Mouse (Mus musculus) stomach, embryonic 16.5 days (tissue): Measurements from ENCODE around the gene Tpcn2. TPM values are rescaled to one million over a fixed set of nuclear protein-coding genes. Genes with fewer than 3 reads are reported as not detected.
A peak's percentile ranks its signal among the peaks of the same experiment; 100 is the strongest.

ENCODE experiments used
- ATAC-seq: fragments of 200-750 bp; cut with Nextera tagmentation; 2 replicates; pipeline ENCODE4 v1.8.0; 2017; ENCODE audit warnings: moderate number of reproducible peaks, moderate TSS enrichment; ENCODE audit not compliant: insufficient read depth, low FRiP score
- H3K27ac ChIP-seq: fragments of 300-500 bp; sonication (generic); 2 replicates; pipeline ENCODE4 v1.5.1; 2014; ENCODE audit warnings: low read length
- H3K27me3 ChIP-seq: fragments of 300-500 bp; sonication (generic); 2 replicates; pipeline ENCODE4 v1.6.1; 2014; ENCODE audit warnings: low read length, control low read depth, mixed read lengths; ENCODE audit not compliant: control insufficient read depth, insufficient read depth
- H3K36me3 ChIP-seq: fragments of 300-500 bp; sonication (generic); 2 replicates; pipeline ENCODE4 v1.6.1; 2014; ENCODE audit warnings: low read length; ENCODE audit not compliant: control insufficient read depth, insufficient read depth
- H3K4me1 ChIP-seq: fragments of 300-500 bp; sonication (generic); 2 replicates; pipeline ENCODE4 v1.6.1; 2014; ENCODE audit warnings: low read length, control low read depth, mixed read lengths; ENCODE audit not compliant: control insufficient read depth, insufficient read depth
- H3K4me2 ChIP-seq: fragments of 300-500 bp; sonication (generic); 2 replicates; pipeline ENCODE4 v1.6.1; 2014; ENCODE audit warnings: low read depth, low read length, mixed read lengths
- H3K4me3 ChIP-seq: fragments of 300-500 bp; sonication (generic); replicated peaks from 2 replicates; pipeline ENCODE4 v1.5.1; 2014; ENCODE audit warnings: mild to moderate bottlenecking, low read length
- H3K9ac ChIP-seq: fragments of 300-500 bp; sonication (generic); 2 replicates; pipeline ENCODE4 v1.6.1; 2014; ENCODE audit warnings: low read length
- H3K9me3 ChIP-seq: fragments of 300-500 bp; sonication (generic); replicated peaks from 2 replicates; pipeline ENCODE4 v1.6.1; 2016; ENCODE audit warnings: low read length, control low read depth; ENCODE audit not compliant: control insufficient read depth
- WGBS: fragments of 180-500 bp; shearing (Covaris S2); extraction: QIAGEN DNeasy Blood & Tissue Kit; methylation state at CpG from one replicate; pipeline ENCODE4 v1.1.7; 2014; 5-methylcytosine and 5-hydroxymethylcytosine counted together
- polyA plus RNA-seq: library from polyadenylated mRNA; unstranded; fragments of >200 nt; fragmentation: Nextera tagmentation; extraction: Ambion mirVana; gene quantifications from 2 replicates; pipeline ENCODE4 v1.2.1, GENCODE M21; 2015

Gene Tpcn2
- polyA plus RNA-seq, 1 experiment from 2014 or later: 9.7 TPM

DNA sequence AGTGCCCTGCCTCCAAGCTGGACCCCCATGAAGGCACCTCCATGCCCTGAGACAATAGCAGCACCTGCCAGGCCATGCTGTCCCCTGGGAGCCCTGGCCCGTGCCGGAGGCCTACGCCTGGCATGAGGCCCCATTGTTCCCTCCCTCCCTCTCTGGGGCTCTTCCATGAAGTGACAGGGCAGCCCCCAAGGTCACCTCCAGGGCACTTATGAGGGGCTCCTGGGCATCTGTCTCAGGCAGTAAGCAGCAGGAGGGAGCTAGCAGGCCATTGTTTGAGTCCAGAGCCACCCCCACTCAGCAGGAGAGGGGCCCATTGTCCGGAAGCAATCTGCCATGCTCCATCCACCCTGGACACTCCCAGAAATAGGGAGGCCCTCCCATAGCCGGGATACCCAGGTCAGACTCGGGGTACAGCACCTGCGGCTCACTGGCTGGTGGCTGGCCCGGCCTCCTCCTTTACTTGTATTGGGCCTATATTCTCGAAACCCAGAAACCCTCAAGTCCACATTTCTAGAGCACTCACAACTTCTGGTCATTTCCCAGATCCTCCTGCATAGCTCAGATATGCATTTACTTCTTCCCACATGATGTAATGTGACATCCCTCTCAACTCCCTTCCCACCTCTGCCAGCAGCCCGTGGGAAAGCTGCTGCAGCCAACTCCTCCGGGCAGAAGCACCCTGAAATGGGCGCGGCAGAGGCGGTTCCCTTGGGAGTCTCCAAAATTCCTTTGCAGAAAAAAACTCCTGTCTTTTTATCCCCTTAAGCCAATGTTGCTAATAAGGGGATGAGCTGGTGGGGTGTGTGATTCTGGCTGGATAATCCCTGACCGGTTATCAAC lies 106.8 kb downstream of the Tpcn2 start:
- Histone ChIP-seq H3K9ac (no peak overlapping the region), H3K9me3 (no peaks in the 10 kb centered on the region), H3K27me3 (no peaks in the 10 kb centered on the region), H3K4me2 (no peak overlapping the region), H3K4me3 (no peak overlapping the region), H3K36me3 (no peaks in the 10 kb centered on the region), H3K27ac (no peak overlapping the region), H3K4me1 (peaks cover 8% of the 10 kb centered on the region; the same call in 1 of the 2 replicates)
- no peak for ATAC-seq
- WGBS: 59% methylated on average over 15 of the region's 15 CpGs

DNA sequence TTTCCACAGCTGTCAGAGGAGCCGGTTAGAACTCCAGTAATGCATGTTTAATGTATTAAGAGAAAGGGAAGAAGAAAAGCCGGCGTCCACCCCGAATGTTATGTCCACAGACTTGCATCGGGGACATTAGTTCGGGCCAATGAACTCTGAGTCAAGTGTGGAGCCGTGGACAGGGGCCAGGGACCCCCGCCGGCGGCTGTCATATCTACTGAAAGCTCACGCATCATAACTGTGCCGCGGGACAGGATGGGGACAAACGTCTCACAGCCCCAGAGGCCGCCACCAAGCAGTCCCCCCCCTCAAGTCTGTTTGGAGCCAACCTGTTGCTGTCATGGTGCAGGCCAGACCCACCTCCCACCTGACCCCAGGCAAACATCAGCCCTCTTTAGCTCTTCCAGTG lies 110.2 kb downstream of the Tpcn2 start:
- 59% methylated on average over 15 of the region's 15 CpGs for WGBS

DNA sequence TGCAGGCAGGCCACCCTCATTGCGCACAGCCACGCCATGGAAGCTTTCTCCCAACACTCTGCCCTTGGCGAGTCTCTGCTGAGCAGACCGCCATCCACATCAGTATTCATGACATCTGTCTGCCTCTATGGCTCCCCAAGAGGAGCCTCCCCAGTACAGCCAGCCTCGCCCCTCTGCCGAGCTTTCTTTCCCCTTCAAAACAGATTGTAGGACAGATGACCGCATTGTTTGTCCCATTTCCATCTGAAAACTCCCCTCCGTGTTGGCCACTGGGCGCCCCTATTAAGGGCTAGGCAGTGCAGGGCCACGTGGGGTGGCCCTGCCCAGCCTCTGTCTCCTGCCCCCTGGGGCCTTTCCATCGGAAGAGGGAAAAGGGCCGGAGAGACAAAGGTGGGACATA lies 110.7 kb downstream of the Tpcn2 start:
- H3K9me3 ChIP-seq: no peaks in the 10 kb centered on the region
- peak overlapping the region; percentile 44; the same call in 1 of the 2 replicates for H3K9ac ChIP-seq
- no peaks in the 10 kb centered on the region for H3K36me3 ChIP-seq
- no peaks in the 10 kb centered on the region for H3K27me3 ChIP-seq
- no peaks in the 10 kb centered on the region for H3K4me1 ChIP-seq
- no peak overlapping the region for H3K27ac ChIP-seq
- H3K4me3 ChIP-seq: no peak overlapping the region
- no peak overlapping the region for H3K4me2 ChIP-seq
- WGBS: 17% methylated on average over 12 of the region's 12 CpGs
- ATAC-seq: no peak

More for the DNA sequence above, 110.2 kb downstream of the Tpcn2 start:
- Histone ChIP-seq H3K9ac (no peak overlapping the region), H3K36me3 (no peaks in the 10 kb centered on the region), H3K27me3 (no peaks in the 10 kb centered on the region), H3K4me2 (no peak overlapping the region), H3K27ac (no peak overlapping the region), H3K9me3 (no peaks in the 10 kb centered on the region), H3K4me1 (no peaks in the 10 kb centered on the region), H3K4me3 (no peak overlapping the region)
- ATAC-seq: no peak

DNA sequence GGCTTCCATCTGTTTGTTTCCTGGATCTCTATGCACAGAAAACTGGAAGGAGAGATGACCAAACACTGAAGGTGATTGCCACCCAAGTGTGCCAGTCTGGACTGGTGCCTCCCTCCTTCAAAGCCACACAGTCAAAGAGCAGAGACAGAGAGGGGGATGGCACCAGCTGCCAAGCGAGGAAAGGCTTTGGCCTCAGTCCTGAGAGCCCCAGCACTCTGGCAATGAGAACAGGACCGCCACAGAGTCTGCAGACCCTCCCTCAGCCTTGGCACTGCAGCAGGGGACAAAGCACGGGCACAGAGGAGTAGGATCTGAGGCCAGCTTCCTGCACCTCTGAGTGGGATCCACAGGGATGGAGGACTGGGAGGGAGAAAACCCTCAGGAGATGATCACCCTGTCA lies 114.1 kb downstream of the Tpcn2 start:
- no peaks in the 10 kb centered on the region; the same call in 1 of the 2 replicates for H3K27me3 ChIP-seq
- no peaks in the 10 kb centered on the region for H3K9me3 ChIP-seq
- H3K36me3 ChIP-seq: no peaks in the 10 kb centered on the region
- WGBS: 60% methylated on average over 3 of the region's 3 CpGs
- no peak overlapping the region for H3K4me2 ChIP-seq
- no peak overlapping the region for H3K4me3 ChIP-seq
- no peak for ATAC-seq
- no peak overlapping the region for H3K9ac ChIP-seq
- no peaks in the 10 kb centered on the region for H3K4me1 ChIP-seq
- H3K27ac ChIP-seq: no peak overlapping the region

DNA sequence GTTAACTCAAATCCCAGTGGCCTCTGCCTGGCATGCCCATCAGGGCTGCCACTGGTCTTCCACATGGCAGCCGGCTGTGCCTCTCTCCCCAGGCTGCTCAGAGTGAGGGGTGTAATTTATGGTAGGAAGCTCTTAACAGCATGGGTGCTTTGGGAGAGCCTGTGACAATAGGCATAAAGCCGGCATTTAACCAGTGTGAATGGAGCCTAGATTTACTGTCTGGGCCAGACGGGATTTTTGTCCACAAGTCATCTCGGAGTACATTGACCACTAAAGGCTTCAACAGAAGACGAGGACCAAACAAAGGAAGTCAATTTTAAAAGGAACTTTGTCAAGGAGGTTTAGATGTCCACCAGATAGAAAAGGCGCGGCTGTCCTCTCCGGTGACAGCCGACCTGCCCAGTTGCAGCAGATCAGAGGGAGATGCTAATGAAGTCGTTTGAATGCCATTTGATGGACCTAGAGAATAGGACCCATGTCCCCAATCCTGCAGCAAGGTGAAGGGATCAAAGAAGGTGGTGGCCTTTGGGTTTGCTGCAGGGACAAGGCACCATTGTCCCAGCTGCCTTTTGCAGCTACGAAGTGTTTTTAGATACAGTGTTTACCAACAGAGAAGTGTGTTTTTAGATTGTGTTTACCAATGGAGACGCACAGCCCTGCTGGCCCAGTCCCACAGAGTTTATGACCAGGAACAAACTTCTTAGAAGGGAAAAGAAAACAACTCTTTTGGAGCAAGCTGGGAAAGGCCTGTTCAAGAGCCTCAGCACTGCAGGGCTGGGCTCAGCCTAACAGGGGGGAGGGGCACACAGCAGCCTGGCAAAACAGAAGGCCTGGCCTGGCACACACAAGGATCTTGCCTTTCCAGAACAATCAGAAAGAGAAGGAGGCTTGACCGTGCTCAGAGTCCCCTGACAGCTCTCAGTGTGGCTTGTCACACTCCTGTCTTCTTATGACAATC lies 124.2 kb downstream of the Tpcn2 start:
- Histone ChIP-seq H3K9me3 (no peaks in the 10 kb centered on the region), H3K4me3 (no peak overlapping the region), H3K36me3 (no peaks in the 10 kb centered on the region), H3K9ac (peak overlapping the region; percentile 21; the same call in 1 of the 2 replicates), H3K4me1 (peaks cover 11% of the 10 kb centered on the region; the same call in 1 of the 2 replicates), H3K4me2 (no peak overlapping the region), H3K27ac (peak overlapping the region; percentile 20), H3K27me3 (no peaks in the 10 kb centered on the region)
- 50% methylated on average over 13 of the region's 13 CpGs for WGBS
- peak; percentile 76; the same call in 1 of the 2 replicates for ATAC-seq

DNA sequence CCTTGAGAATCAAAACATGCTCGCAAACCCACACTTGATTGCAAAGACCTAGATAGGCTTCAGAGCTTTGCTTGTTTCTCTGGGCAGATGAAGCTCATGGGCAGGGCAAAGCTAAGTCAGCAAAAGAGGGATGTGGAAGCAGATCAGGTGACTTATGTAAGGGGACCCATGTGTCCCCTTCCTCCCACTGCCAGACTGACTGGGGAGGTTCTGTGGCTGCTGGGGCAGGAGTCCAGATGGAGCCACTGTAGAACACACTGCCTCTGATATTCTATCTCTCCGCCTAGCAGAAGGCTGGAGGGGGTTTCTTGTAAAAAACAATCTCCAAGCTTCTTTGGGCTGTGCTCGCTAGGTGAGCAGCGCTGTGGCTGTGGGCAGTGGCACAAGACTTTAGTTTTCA lies 128.1 kb downstream of the Tpcn2 start:
- H3K4me1 ChIP-seq: peaks cover 11% of the 10 kb centered on the region; the same call in 1 of the 2 replicates
- no peaks in the 10 kb centered on the region for H3K36me3 ChIP-seq
- H3K9ac ChIP-seq: no peak overlapping the region
- 80% methylated on average over 4 of the region's 4 CpGs for WGBS
- H3K27me3 ChIP-seq: no peaks in the 10 kb centered on the region
- no peak overlapping the region for H3K4me3 ChIP-seq
- no peak overlapping the region for H3K4me2 ChIP-seq
- no peak overlapping the region for H3K27ac ChIP-seq
- no peaks in the 10 kb centered on the region for H3K9me3 ChIP-seq
- ATAC-seq: no peak

GRCm38 (mm10) chr7:145154066-145154465 lies 129.7 kb downstream of the Tpcn2 start:
- no peaks in the 10 kb centered on the region for H3K27me3 ChIP-seq
- no peaks in the 10 kb centered on the region for H3K4me1 ChIP-seq
- H3K9me3 ChIP-seq: no peaks in the 10 kb centered on the region
- H3K4me3 ChIP-seq: no peak overlapping the region
- 70% methylated on average over 1 of the region's 1 CpGs for WGBS
- H3K4me2 ChIP-seq: no peak overlapping the region
- H3K27ac ChIP-seq: no peak overlapping the region
- no peaks in the 10 kb centered on the region for H3K36me3 ChIP-seq
- no peak overlapping the region for H3K9ac ChIP-seq
- no peak for ATAC-seq

DNA sequence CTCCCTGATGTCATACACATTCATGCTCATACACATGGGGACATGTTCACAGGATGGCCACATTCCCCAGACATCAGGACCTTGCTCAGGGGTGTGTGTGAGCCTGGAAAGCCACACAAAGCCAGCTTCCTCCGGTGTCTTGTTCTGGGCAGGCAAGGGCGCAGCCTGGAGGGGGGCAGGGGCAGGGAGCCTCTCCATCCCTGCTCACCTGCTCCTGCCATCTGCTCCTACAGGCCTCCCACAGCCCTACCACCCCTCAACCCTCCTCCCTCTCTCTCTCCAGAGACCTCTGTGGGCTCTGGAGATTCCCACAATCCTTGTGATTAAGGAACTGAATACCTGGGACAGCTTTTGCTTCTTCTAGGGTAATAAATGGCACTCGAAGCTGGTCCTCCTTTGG lies 132.0 kb downstream of the Tpcn2 start:
- no peak overlapping the region for H3K27ac ChIP-seq
- no peak for ATAC-seq
- no peaks in the 10 kb centered on the region for H3K36me3 ChIP-seq
- no peak overlapping the region for H3K4me2 ChIP-seq
- no peak overlapping the region for H3K4me3 ChIP-seq
- 78% methylated on average over 3 of the region's 3 CpGs for WGBS
- H3K9me3 ChIP-seq: 0 out of 2 replicates have a peak, but pooled peaks cover 3% of the 10 kb centered on the region
- no peaks in the 10 kb centered on the region for H3K4me1 ChIP-seq
- H3K27me3 ChIP-seq: no peaks in the 10 kb centered on the region
- H3K9ac ChIP-seq: no peak overlapping the region

- no peaks in the 10 kb centered on the region for H3K27me3 ChIP-seq
- no peaks in the 10 kb centered on the region for H3K4me1 ChIP-seq
- WGBS: 80% methylated on average over 4 of the region's 4 CpGs
- ATAC-seq: no peak
- no peak overlapping the region for H3K4me2 ChIP-seq
- 0 out of 2 replicates have a peak, but pooled peaks cover 3% of the 10 kb centered on the region for H3K9me3 ChIP-seq
- no peaks in the 10 kb centered on the region for H3K36me3 ChIP-seq
- H3K27ac ChIP-seq: no peak overlapping the region
- H3K9ac ChIP-seq: no peak overlapping the region
- H3K4me3 ChIP-seq: no peak overlapping the region
Measured at GRCm38 (mm10) chr7:145148902-145149301, 134.9 kb downstream of the Tpcn2 start.
